Mouse (Mus musculus): ENCODE results near the gene Fam19a1.

Fam19a1 gene

GRCm38 (mm10) chr6:96437814-96438213 lies 324.9 kb downstream of the Fam19a1 start:
- no peak for DNase-seq (ENCODE audit: low spot score in 2 of 2)

- DNase-seq (ENCODE audit: low spot score in 2 of 2) = no peak
Observed at GRCm38 (mm10) chr6:96439419-96439818, 326.5 kb downstream of the Fam19a1 start.

GRCm38 (mm10) chr6:96441971-96442370 lies 329.0 kb downstream of the Fam19a1 start:
- no peak for DNase-seq (ENCODE audit: low spot score in 2 of 2)

- DNase-seq (ENCODE audit: low spot score in 2 of 2) = no peak
Observed at GRCm38 (mm10) chr6:96447466-96447865, 334.5 kb downstream of the Fam19a1 start.

GRCm38 (mm10) chr6:96456266-96456665 lies 343.3 kb downstream of the Fam19a1 start:
- no peak for DNase-seq (ENCODE audit: low spot score in 2 of 2)

GRCm38 (mm10) chr6:96457590-96458259 lies 344.8 kb downstream of the Fam19a1 start:
- DNase-seq (ENCODE audit: low spot score in 2 of 2) = no peak

GRCm38 (mm10) chr6:96459041-96459440 lies 346.1 kb downstream of the Fam19a1 start:
- no peak for DNase-seq (ENCODE audit: low spot score in 2 of 2)

- DNase-seq (ENCODE audit: low spot score in 2 of 2) = no peak
Observed at GRCm38 (mm10) chr6:96499464-96499863, 386.5 kb downstream of the Fam19a1 start.

- no peak for DNase-seq (ENCODE audit: low spot score in 2 of 2)
Observed at GRCm38 (mm10) chr6:96541600-96541999, 428.6 kb downstream of the Fam19a1 start.

GRCm38 (mm10) chr6:96544832-96545231 lies 431.9 kb downstream of the Fam19a1 start:
- no peak for DNase-seq (ENCODE audit: low spot score in 2 of 2)

GRCm38 (mm10) chr6:96550431-96550830 lies 437.5 kb downstream of the Fam19a1 start:
- DNase-seq (ENCODE audit: low spot score in 2 of 2) = no peak

GRCm38 (mm10) chr6:96578649-96579048 lies 465.7 kb downstream of the Fam19a1 start:
- no peak for DNase-seq (ENCODE audit: low spot score in 2 of 2)

GRCm38 (mm10) chr6:96580726-96581125 lies 467.8 kb downstream of the Fam19a1 start:
- DNase-seq (ENCODE audit: low spot score in 2 of 2) = no peak

GRCm38 (mm10) chr6:96581187-96581586 lies 468.2 kb downstream of the Fam19a1 start:
- DNase-seq (ENCODE audit: low spot score in 2 of 2) = no peak

- no peak for DNase-seq (ENCODE audit: low spot score in 2 of 2)
Observed at GRCm38 (mm10) chr6:96587427-96587826, 474.5 kb downstream of the Fam19a1 start.

GRCm38 (mm10) chr6:96593031-96593430 lies 480.1 kb downstream of the Fam19a1 start:
- no peak for DNase-seq (ENCODE audit: low spot score in 2 of 2)

GRCm38 (mm10) chr6:96595201-96595600 lies 482.2 kb downstream of the Fam19a1 start:
- DNase-seq (ENCODE audit: low spot score in 2 of 2) = no peak

- no peak for DNase-seq (ENCODE audit: low spot score in 2 of 2)
Observed at GRCm38 (mm10) chr6:96624196-96624595, 511.2 kb downstream of the Fam19a1 start.

- no peak for DNase-seq (ENCODE audit: low spot score in 2 of 2)
Observed at GRCm38 (mm10) chr6:96631518-96631917, 518.6 kb downstream of the Fam19a1 start.

- no peak for DNase-seq (ENCODE audit: low spot score in 2 of 2)
Observed at GRCm38 (mm10) chr6:96632243-96632642, 519.3 kb downstream of the Fam19a1 start.

GRCm38 (mm10) chr6:96635663-96636062 lies 522.7 kb downstream of the Fam19a1 start:
- no peak for DNase-seq (ENCODE audit: low spot score in 2 of 2)

GRCm38 (mm10) chr6:96648742-96649141 lies 535.8 kb downstream of the Fam19a1 start:
- DNase-seq (ENCODE audit: low spot score in 2 of 2) = no peak

- no peak for DNase-seq (ENCODE audit: low spot score in 2 of 2)
Observed at GRCm38 (mm10) chr6:96649267-96649666, 536.3 kb downstream of the Fam19a1 start.

GRCm38 (mm10) chr6:96666311-96666710 lies 553.4 kb downstream of the Fam19a1 start:
- no peak for DNase-seq (ENCODE audit: low spot score in 2 of 2)
